Mouse (Mus musculus): ENCODE data around the gene Mcur1.
A peak's percentile ranks its signal among the peaks of the same experiment; 100 is the strongest.

DNA sequence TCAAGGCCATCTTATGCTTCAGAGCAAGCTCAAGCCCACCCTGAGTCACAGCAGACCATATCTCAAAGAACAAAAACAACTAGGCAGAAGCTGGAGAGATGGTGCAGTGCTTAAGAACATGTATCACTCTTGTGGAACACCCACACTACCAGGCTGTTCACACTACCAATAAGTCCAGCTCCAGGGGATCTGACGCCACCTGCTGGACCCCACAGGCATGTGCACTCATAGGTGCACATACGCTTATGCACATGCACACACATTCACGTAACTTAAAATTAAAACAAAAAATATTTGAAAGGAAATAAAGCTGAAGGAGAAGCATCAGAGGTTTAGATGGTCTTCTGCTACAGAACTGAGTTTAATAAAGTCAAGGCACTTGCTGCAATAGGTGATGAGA lies 62.2 kb downstream of the Mcur1 start:
- TF ChIP-seq CTCF (IDR thresholded peaks at IDR 0.05) (peak; percentile 39), POLR2A (IDR thresholded peaks at IDR 0.05; ENCODE audit: insufficient read depth, low read depth, low read length) (no peak)

All from heart, adult 2 months (tissue).